Mouse (Mus musculus) Patski (cell line): ENCODE measurements around the gene Klrb1c. TPM values are rescaled to one million over a fixed set of nuclear protein-coding genes. Genes with fewer than 3 reads are reported as not detected.

Source experiments
- ATAC-seq: fragments of 100-300 bp; one replicate; pipeline ENCODE4 v1.8.0; 2021
- CTCF ChIA-PET: fragments of 350-600 bp; sonication (Branson Sonifier 250); formaldehyde crosslinking; loops from one replicate; lab custom pipeline; 2022; ENCODE audit warnings: inconsistent platforms; lab: Charles Lee
- POLR2A ChIA-PET: fragments of 350-600 bp; sonication (Branson Sonifier 250); formaldehyde crosslinking; loops from one replicate; lab custom pipeline; 2022; ENCODE audit warnings: antibody characterized with exemption, inconsistent platforms; lab: Charles Lee
- DNase-seq: peaks from one replicate; pipeline ENCODE4 v3.0.0-alpha.2; 2011; ENCODE audit warnings: low read depth, low spot score
- H3K27me3 ChIP-seq: fragments of 371-371 bp; one replicate; pipeline ENCODE4 v1.5.1; 2021
- CTCF ChIP-seq: fragments of 100-300 bp; IDR thresholded peaks from one replicate; pipeline ENCODE4 v1.5.1; 2021
- in situ Hi-C: fragments of 300-500 bp; cut with MboI; formaldehyde crosslinking; loops from 3 replicates; pipeline ENCODE4 v1.11.1; 2018; ENCODE audit warnings: low pct_unique_long_range_greater_than_20kb, mixed read lengths
- polyA plus RNA-seq: library from polyadenylated mRNA; unstranded; gene quantifications from one replicate; pipeline ENCODE4 v1.2.3, GENCODE M21; 2021

Gene Klrb1c
- polyA plus RNA-seq: not detected

GRCm38 (mm10) chr6:128789115-128789514, at the start of gene Klrb1c:
Gene Klrb1c, minus strand, starts transcription at chr6:128789215.
- DNase-seq (no peak), ATAC-seq (no peak)
- H3K27me3 ChIP-seq: no peaks in the 10 kb centered on the region
- POLR2A ChIA-PET: no interaction called here
- in situ Hi-C loops: no loop called here
- TF ChIP-seq CTCF: no peak
- CTCF ChIA-PET: no interaction called here

GRCm38 (mm10) chr6:128837454-128838341, 48.7 kb upstream of the Klrb1c start:
- CTCF ChIA-PET: interaction anchor here (1.1 to 1.5 kb wide), 4 partner anchors 12 to 38 kb away, joined by 3 to 5 read pairs (median 4); no protein-coding TSS in a partner anchor
- DNase-seq (no peak), ATAC-seq (no peak)
- in situ Hi-C loops: loop anchor here (25.0 kb wide), 1 partner anchor 700 kb away; the partner anchor contains the start of gene Gabarapl1
- no peak for TF ChIP-seq CTCF
- H3K27me3 ChIP-seq: no peaks in the 10 kb centered on the region
- POLR2A ChIA-PET: interaction anchor here (0.6 kb wide), 1 partner anchor 1905 kb away, joined by 3 read pairs; no protein-coding TSS in a partner anchor

GRCm38 (mm10) chr6:128836955-128837334, 47.9 kb upstream of the Klrb1c start:
- no peak for ATAC-seq
- no peak for TF ChIP-seq CTCF
- POLR2A ChIA-PET: no interaction called here
- CTCF ChIA-PET: interaction anchor here (1.5 kb wide), 1 partner anchor 13 kb away, joined by 4 read pairs; no protein-coding TSS in a partner anchor
- in situ Hi-C loops: loop anchor here (25.0 kb wide), 1 partner anchor 700 kb away; the partner anchor contains the start of gene Gabarapl1
- no peak for DNase-seq
- H3K27me3 ChIP-seq: no peaks in the 10 kb centered on the region

- CTCF ChIA-PET: no interaction called here
- DNase-seq (no peak), ATAC-seq (no peak)
- no peak for TF ChIP-seq CTCF
- POLR2A ChIA-PET: no interaction called here
- in situ Hi-C loops: loop anchor here (25.0 kb wide), 1 partner anchor 701 kb away; the partner anchor contains the start of gene Gabarapl1
- H3K27me3 ChIP-seq: no peaks in the 10 kb centered on the region
These were observed 47.4 kb upstream of the Klrb1c start for GRCm38 (mm10) chr6:128836191-128836954.

GRCm38 (mm10) chr6:128835571-128835970, 46.6 kb upstream of the Klrb1c start:
- POLR2A ChIA-PET: no interaction called here
- ATAC-seq: no peak
- H3K27me3 ChIP-seq: no peaks in the 10 kb centered on the region
- CTCF ChIA-PET: interaction anchor here (1.3 kb wide), 1 partner anchor 24 kb away, joined by 3 read pairs; no protein-coding TSS in a partner anchor
- no peak for TF ChIP-seq CTCF
- in situ Hi-C loops: loop anchor here (25.0 kb wide), 1 partner anchor 702 kb away; the partner anchor contains the start of gene Gabarapl1
- no peak for DNase-seq

GRCm38 (mm10) chr6:128833046-128833445, 44.0 kb upstream of the Klrb1c start:
- no peak for TF ChIP-seq CTCF
- in situ Hi-C loops: loop anchor here (25.0 kb wide), 1 partner anchor 704 kb away; the partner anchor contains the start of gene Gabarapl1
- POLR2A ChIA-PET: no interaction called here
- ATAC-seq: no peak
- H3K27me3 ChIP-seq: no peaks in the 10 kb centered on the region
- DNase-seq: no peak
- CTCF ChIA-PET: no interaction called here

GRCm38 (mm10) chr6:128829837-128830236, 40.8 kb upstream of the Klrb1c start:
- in situ Hi-C loops: loop anchor here (25.0 kb wide), 1 partner anchor 707 kb away; the partner anchor contains the start of gene Gabarapl1
- ChIA-PET CTCF (no interaction called here), POLR2A (no interaction called here)
- H3K27me3 ChIP-seq: peaks cover 12% of the 10 kb centered on the region
- ATAC-seq (no peak), DNase-seq (no peak)
- no peak for TF ChIP-seq CTCF

GRCm38 (mm10) chr6:128826781-128827180, 37.8 kb upstream of the Klrb1c start:
- in situ Hi-C loops: loop anchor here (25.0 kb wide), 1 partner anchor 711 kb away; the partner anchor contains the start of gene Gabarapl1
- ChIA-PET POLR2A (no interaction called here), CTCF (no interaction called here)
- no peak for ATAC-seq
- no peak for DNase-seq
- peaks cover 12% of the 10 kb centered on the region for H3K27me3 ChIP-seq
- TF ChIP-seq CTCF: no peak

GRCm38 (mm10) chr6:128826132-128826531, 37.1 kb upstream of the Klrb1c start, which contains the start of the genes Gm44511 and Klrb1b:
Gene Gm44511, minus strand, starts transcription at chr6:128826315.
Gene Klrb1b, minus strand, starts transcription at chr6:128826331.
- ChIA-PET POLR2A (no interaction called here), CTCF (no interaction called here)
- ATAC-seq (no peak), DNase-seq (no peak)
- peaks cover 12% of the 10 kb centered on the region for H3K27me3 ChIP-seq
- in situ Hi-C loops: loop anchor here (25.0 kb wide), 1 partner anchor 711 kb away; the partner anchor contains the start of gene Gabarapl1
- no peak for TF ChIP-seq CTCF
